Mouse (Mus musculus): ENCODE data around the gene Ecm1. TPM values are rescaled to one million over a fixed set of nuclear protein-coding genes. Genes with fewer than 3 reads are reported as not detected.

Ecm1 gene
- polyA plus RNA-seq, 2 experiments, result 9.3 to 10.2 TPM

DNA sequence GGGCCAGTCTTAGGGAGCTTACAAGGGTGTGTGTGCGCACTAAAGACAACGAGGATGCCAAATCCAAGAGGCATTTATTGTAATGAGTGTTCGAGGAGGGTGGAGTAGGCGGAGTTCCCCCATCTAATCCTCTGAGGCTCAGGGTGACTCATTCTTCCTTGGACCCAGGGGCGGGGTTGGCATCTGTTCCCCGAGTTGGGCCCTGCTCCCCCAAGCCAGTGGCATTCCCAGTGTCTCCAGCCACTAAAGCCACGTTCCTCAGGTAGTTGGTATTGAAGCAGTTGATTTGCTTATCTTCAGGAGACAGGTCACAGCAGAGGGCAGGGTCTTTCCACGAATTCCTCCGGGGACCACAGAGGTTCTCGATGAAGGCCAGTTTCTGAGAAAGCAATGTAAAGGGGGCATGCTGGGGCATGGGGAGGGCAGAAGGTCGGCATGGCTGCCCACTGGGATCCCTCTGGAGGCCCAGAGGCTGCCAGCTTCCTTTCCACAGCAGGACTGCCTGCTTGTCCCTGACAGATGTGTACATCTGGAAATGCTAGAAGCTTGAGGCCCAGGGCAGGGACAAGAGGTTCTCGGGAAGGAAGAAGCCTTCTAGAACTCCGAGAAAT is 5.2 kb downstream of the Ecm1 start:
- Histone ChIP-seq H3K4me1 (replicated peaks; ENCODE audit: control insufficient read depth in 2 of 2, insufficient read depth in 2 of 2, low read length in 1 of 2) (peaks cover 20 to 32% of the 10 kb centered on the region in 2 experiments), H3K9ac (replicated peaks) (peak overlapping the region; percentile 18), H3K27ac (peak overlapping the region; percentile 22; the same call in 1 of the 2 replicates), H3K36me3 (replicated peaks; ENCODE audit: control insufficient read depth, insufficient read depth, low read depth) (no peaks in the 10 kb centered on the region), H3K9me3 (ENCODE audit: control insufficient read depth, low read length) (no peaks in the 10 kb centered on the region), H3K4me2 (ENCODE audit: low read depth) (peak overlapping the region; percentile 15; the same call in 1 of the 2 replicates), H3K27me3 (ENCODE audit: control insufficient read depth, insufficient read depth, low read length) (no peaks in the 10 kb centered on the region), H3K4me3 (ENCODE audit: insufficient read depth in 1 of 2, low read depth in 2 of 2, low read length in 2 of 2) (no peak overlapping the region)
- ATAC-seq (ENCODE audit: insufficient read depth) (peak; percentile 48), DNase-seq (ENCODE audit: low read depth in 3 of 3, low spot score in 3 of 3) (peak in 2 of 3 experiments; percentile 20 to 65)
- WGBS (ENCODE audit: insufficient replicate concordance), result 30% methylated on average over 13 of the region's 13 CpGs
- TF ChIP-seq CTCF (IDR thresholded peaks at IDR 0.05; ENCODE audit: low read depth) (no peak), EP300 (IDR thresholded peaks at IDR 0.05; ENCODE audit: low read depth) (no peak)

DNA sequence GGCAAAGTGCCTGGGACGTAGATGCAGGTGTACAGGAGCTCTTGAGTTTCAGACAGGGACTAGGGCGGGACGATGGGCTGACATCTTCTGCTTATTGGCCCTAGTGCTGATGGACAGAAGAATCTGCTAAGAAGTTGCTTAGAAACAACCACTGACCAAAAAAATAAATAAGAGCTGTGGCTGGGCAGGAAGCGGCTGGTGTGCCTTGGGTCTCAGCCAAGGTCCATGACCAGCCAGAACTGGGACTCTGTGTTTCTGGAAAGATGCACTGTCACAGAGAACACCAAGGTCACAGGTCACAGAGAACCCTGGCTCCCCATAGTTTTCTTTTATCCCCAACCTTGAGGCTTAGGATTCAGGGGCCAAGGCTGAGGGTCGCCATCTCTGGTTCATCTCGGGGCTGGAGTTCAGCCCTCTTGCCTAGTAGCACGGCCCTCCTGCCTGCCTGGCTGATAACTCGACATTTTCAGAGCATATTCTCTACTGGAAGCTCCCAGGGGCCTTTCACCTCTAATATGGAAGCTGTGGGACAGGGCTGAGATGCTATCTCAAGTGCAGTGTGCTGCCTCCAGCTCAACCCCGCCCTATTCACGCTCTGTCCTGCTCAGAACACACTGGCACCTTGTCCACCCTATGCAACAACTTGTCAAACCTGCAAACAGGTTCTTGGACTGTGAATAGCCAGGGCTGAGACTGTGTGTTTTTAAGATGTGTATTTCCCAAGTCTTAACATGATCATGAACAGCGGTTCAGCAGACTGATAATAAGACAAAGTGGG is 6.4 kb downstream of the Ecm1 start:
- H3K4me1 ChIP-seq (replicated peaks; ENCODE audit: control insufficient read depth in 2 of 2, insufficient read depth in 2 of 2, low read length in 1 of 2), result peaks cover 20 to 29% of the 10 kb centered on the region in 2 experiments
- TF ChIP-seq CTCF (IDR thresholded peaks at IDR 0.05; ENCODE audit: low read depth), result no peak
- no peak for TF ChIP-seq EP300 (IDR thresholded peaks at IDR 0.05; ENCODE audit: low read depth)
- no peak overlapping the region for H3K27ac ChIP-seq
- ATAC-seq (ENCODE audit: insufficient read depth), result no peak; the same call in 1 of the 2 replicates
- H3K36me3 ChIP-seq (replicated peaks; ENCODE audit: control insufficient read depth, insufficient read depth, low read depth), result no peaks in the 10 kb centered on the region
- no peak overlapping the region for H3K4me3 ChIP-seq (ENCODE audit: insufficient read depth in 1 of 2, low read depth in 2 of 2, low read length in 2 of 2)
- H3K9me3 ChIP-seq (ENCODE audit: control insufficient read depth, low read length), result no peaks in the 10 kb centered on the region
- 62% methylated on average over 11 of the region's 11 CpGs for WGBS (ENCODE audit: insufficient replicate concordance)
- H3K9ac ChIP-seq (replicated peaks), result no peak overlapping the region
- no peak for DNase-seq (ENCODE audit: low read depth in 3 of 3, low spot score in 3 of 3)
- no peaks in the 10 kb centered on the region for H3K27me3 ChIP-seq (ENCODE audit: control insufficient read depth, insufficient read depth, low read length)
- H3K4me2 ChIP-seq (ENCODE audit: low read depth), result no peak overlapping the region

DNA sequence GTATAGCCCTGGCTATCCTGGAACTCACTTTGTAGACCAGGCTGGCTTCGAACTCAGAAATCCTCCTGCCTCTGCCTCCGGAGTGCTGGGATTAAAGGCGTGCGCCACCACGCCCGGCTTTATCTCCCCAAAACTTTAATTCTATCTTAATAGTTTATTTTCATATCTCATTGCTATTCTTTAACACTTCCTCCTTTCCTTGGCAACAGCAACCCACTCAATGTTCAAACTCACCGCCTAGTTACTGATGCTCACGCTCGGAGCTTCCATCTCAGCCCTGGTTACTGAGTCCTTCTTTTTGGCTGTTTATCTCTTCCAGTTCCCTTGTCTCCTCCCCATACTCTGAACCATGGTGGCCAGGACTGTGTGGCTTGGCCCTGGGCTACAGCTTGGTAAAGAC is 7.1 kb downstream of the Ecm1 start:
- H3K4me2 ChIP-seq (ENCODE audit: low read depth), result no peak overlapping the region
- peaks cover 20 to 29% of the 10 kb centered on the region in 2 experiments for H3K4me1 ChIP-seq (replicated peaks; ENCODE audit: control insufficient read depth in 2 of 2, insufficient read depth in 2 of 2, low read length in 1 of 2)
- ATAC-seq (ENCODE audit: insufficient read depth) (no peak), DNase-seq (ENCODE audit: low read depth in 3 of 3, low spot score in 3 of 3) (no peak)
- H3K27ac ChIP-seq, result no peak overlapping the region
- no peaks in the 10 kb centered on the region for H3K9me3 ChIP-seq (ENCODE audit: control insufficient read depth, low read length)
- H3K36me3 ChIP-seq (replicated peaks; ENCODE audit: control insufficient read depth, insufficient read depth, low read depth), result no peaks in the 10 kb centered on the region
- TF ChIP-seq EP300 (IDR thresholded peaks at IDR 0.05; ENCODE audit: low read depth) (no peak), CTCF (IDR thresholded peaks at IDR 0.05; ENCODE audit: low read depth) (no peak)
- no peak overlapping the region for H3K4me3 ChIP-seq (ENCODE audit: insufficient read depth in 1 of 2, low read depth in 2 of 2, low read length in 2 of 2)
- no peaks in the 10 kb centered on the region for H3K27me3 ChIP-seq (ENCODE audit: control insufficient read depth, insufficient read depth, low read length)
- WGBS (ENCODE audit: insufficient replicate concordance), result 83% methylated on average over 9 of the region's 9 CpGs
- H3K9ac ChIP-seq (replicated peaks), result no peak overlapping the region

DNA sequence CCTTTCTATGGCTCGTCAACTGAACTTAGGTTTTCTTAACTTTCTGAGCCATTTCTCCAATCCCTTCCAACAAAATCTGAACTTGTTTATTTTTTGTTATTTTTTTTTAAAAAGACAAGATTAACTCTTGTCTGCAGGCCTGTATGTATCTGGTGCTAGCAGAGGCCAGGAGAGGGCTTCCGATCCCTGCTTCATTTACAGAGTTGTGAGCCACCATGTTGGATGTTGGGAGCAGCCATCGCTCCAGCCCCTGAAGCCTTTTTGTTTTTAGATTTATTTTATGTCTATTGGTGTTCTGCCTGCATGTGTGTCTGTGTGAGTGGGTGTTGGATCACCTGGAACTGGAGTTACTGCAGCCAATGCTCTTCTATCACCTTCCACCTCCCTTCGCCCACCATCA is 7.6 kb downstream of the Ecm1 start:
- DNase-seq (ENCODE audit: low read depth in 3 of 3, low spot score in 3 of 3) (no peak), ATAC-seq (ENCODE audit: insufficient read depth) (no peak)
- Histone ChIP-seq H3K4me1 (replicated peaks; ENCODE audit: control insufficient read depth in 2 of 2, insufficient read depth in 2 of 2, low read length in 1 of 2) (peaks cover 20 to 29% of the 10 kb centered on the region in 2 experiments), H3K9ac (replicated peaks) (no peak overlapping the region), H3K4me3 (ENCODE audit: insufficient read depth in 1 of 2, low read depth in 2 of 2, low read length in 2 of 2) (no peak overlapping the region), H3K27me3 (ENCODE audit: control insufficient read depth, insufficient read depth, low read length) (no peaks in the 10 kb centered on the region), H3K9me3 (ENCODE audit: control insufficient read depth, low read length) (no peaks in the 10 kb centered on the region), H3K36me3 (replicated peaks; ENCODE audit: control insufficient read depth, insufficient read depth, low read depth) (no peaks in the 10 kb centered on the region), H3K27ac (no peak overlapping the region), H3K4me2 (ENCODE audit: low read depth) (no peak overlapping the region)
- TF ChIP-seq CTCF (IDR thresholded peaks at IDR 0.05; ENCODE audit: low read depth) (no peak), EP300 (IDR thresholded peaks at IDR 0.05; ENCODE audit: low read depth) (no peak)
- 83% methylated on average over 4 of the region's 4 CpGs for WGBS (ENCODE audit: insufficient replicate concordance)

DNA sequence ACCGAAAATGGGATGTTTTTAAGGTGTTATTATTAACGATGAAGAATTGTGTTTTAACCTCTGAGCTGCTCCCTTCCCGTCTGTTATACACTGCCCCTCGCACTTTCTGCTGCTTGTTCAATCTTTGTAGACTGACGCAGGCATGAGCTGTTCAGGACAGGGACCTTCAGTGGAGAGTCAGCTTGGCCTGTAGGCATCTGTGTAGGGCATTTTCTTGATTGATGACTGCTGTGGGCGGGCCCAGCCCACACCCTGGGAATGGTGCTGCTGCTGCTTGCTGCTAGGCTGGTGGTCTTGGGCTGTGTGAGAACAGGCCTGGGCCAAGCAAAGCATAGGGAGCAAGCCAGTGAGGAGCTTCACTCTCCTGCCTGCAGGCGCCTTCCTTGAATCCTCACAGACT is 8.9 kb downstream of the Ecm1 start:
- H3K4me3 ChIP-seq (ENCODE audit: insufficient read depth in 1 of 2, low read depth in 2 of 2, low read length in 2 of 2), result no peak overlapping the region
- no peak for ATAC-seq (ENCODE audit: insufficient read depth)
- TF ChIP-seq EP300 (IDR thresholded peaks at IDR 0.05; ENCODE audit: low read depth), result no peak
- no peak for TF ChIP-seq CTCF (IDR thresholded peaks at IDR 0.05; ENCODE audit: low read depth)
- DNase-seq (ENCODE audit: low read depth in 3 of 3, low spot score in 3 of 3), result no peak
- H3K4me1 ChIP-seq (replicated peaks; ENCODE audit: control insufficient read depth in 2 of 2, insufficient read depth in 2 of 2, low read length in 1 of 2), result peaks cover 20 to 29% of the 10 kb centered on the region in 2 experiments
- no peak overlapping the region for H3K9ac ChIP-seq (replicated peaks)
- H3K9me3 ChIP-seq (ENCODE audit: control insufficient read depth, low read length), result no peaks in the 10 kb centered on the region
- WGBS (ENCODE audit: insufficient replicate concordance), result 71% methylated on average over 7 of the region's 7 CpGs
- no peak overlapping the region for H3K4me2 ChIP-seq (ENCODE audit: low read depth)
- H3K27me3 ChIP-seq (ENCODE audit: control insufficient read depth, insufficient read depth, low read length), result no peaks in the 10 kb centered on the region
- no peak overlapping the region for H3K27ac ChIP-seq
- H3K36me3 ChIP-seq (replicated peaks; ENCODE audit: control insufficient read depth, insufficient read depth, low read depth), result no peaks in the 10 kb centered on the region
